Mouse (Mus musculus) intestine, embryonic 14.5 days (tissue): ENCODE measurements around the gene Nacc2. TPM values are rescaled to one million over a fixed set of nuclear protein-coding genes. Genes with fewer than 3 reads are reported as not detected.
A peak's percentile ranks its signal among the peaks of the same experiment; 100 is the strongest.

ENCODE experiments used
- ATAC-seq: fragments of 200-750 bp; cut with Nextera tagmentation; replicated peaks from 2 replicates; pipeline ENCODE4 v1.8.0; 2017; ENCODE audit warnings: low read depth, moderate number of reproducible peaks, moderate TSS enrichment, moderate library complexity; ENCODE audit not compliant: low FRiP score, low TSS enrichment
- DNase-seq: peaks from one replicate; pipeline ENCODE4 v3.0.0-alpha.2; 2018; ENCODE audit warnings: low spot score
- H3K27ac ChIP-seq: fragments of 300-500 bp; sonication (generic); 2 replicates; pipeline ENCODE4 v1.5.1; 2014; ENCODE audit warnings: low read depth, mild to moderate bottlenecking, control low read depth
- H3K27me3 ChIP-seq: fragments of 300-500 bp; sonication (generic); replicated peaks from 2 replicates; pipeline ENCODE4 v1.6.1; 2014; ENCODE audit warnings: low read length, control low read depth; ENCODE audit not compliant: control insufficient read depth, insufficient read depth
- H3K36me3 ChIP-seq: fragments of 300-500 bp; sonication (generic); 2 replicates; pipeline ENCODE4 v1.6.1; 2014; ENCODE audit warnings: low read length, control low read depth; ENCODE audit not compliant: control insufficient read depth, insufficient read depth
- H3K4me1 ChIP-seq: fragments of 300-500 bp; sonication (generic); replicated peaks from 2 replicates; pipeline ENCODE4 v1.6.1; 2014; ENCODE audit warnings: low read length, control low read depth, mixed read lengths; ENCODE audit not compliant: control insufficient read depth, insufficient read depth
- H3K4me2 ChIP-seq: fragments of 300-500 bp; sonication (generic); 2 replicates; pipeline ENCODE4 v1.6.1; 2014; ENCODE audit warnings: low read length
- H3K4me3 ChIP-seq: fragments of 300-500 bp; sonication (generic); 2 replicates; pipeline ENCODE4 v1.5.1; 2014; ENCODE audit warnings: low read depth, low read length, control low read depth, mixed read lengths
- H3K9ac ChIP-seq: fragments of 300-500 bp; sonication (generic); 2 replicates; pipeline ENCODE4 v1.6.1; 2014; ENCODE audit warnings: mild to moderate bottlenecking, low read length
- H3K9me3 ChIP-seq: fragments of 300-500 bp; sonication (generic); 2 replicates; pipeline ENCODE4 v1.6.1; 2016; ENCODE audit warnings: low read length, control low read depth; ENCODE audit not compliant: control insufficient read depth
- WGBS: fragments of 180-500 bp; shearing (Covaris S2); extraction: QIAGEN DNeasy Blood & Tissue Kit; methylation state at CpG from one replicate; pipeline ENCODE4 v1.1.7; 2014; 5-methylcytosine and 5-hydroxymethylcytosine counted together
- polyA plus RNA-seq: library from polyadenylated mRNA; unstranded; fragments of >200 nt; fragmentation: Nextera tagmentation; extraction: Ambion mirVana; gene quantifications from 2 replicates; pipeline ENCODE4 v1.2.1, GENCODE M21; 2014

The Nacc2 gene
- polyA plus RNA-seq, 1 experiment from 2014 or later, result 13.2 TPM

- Histone ChIP-seq H3K4me3 (peak overlapping the region; percentile 21), H3K4me2 (peak overlapping the region; percentile 63), H3K27ac (peak overlapping the region; percentile 85), H3K4me1 (peaks cover 15% of the 10 kb centered on the region), H3K9me3 (no peaks in the 10 kb centered on the region), H3K9ac (peak overlapping the region; percentile 48), H3K36me3 (peaks cover 7% of the 10 kb centered on the region), H3K27me3 (no peaks in the 10 kb centered on the region)
- DNase-seq (peak; percentile 85), ATAC-seq (peak; percentile 72)
- 2% methylated on average over 25 of the region's 25 CpGs for WGBS
These were observed 9.9 kb upstream of the Nacc2 start for GRCm38 (mm10) chr2:26132628-26133551.

DNA sequence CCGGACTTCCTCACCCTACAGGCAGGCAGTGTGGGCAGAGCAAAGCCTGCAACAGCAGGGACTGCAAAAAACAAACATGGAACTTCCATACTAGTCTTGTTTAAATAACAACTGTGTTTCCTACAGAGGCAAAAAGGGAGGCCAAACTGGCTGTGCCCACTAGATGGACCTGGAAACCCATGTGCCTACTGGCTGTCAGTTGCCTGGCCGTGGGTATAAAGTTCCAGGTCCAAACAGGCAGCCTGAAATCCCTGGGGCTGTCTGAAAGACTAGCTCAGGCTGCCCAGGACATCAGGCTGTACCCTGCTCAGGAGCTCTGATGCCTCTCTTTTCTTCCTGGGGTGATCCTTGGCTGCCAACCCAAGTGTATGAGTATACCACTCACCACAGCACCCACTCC lies 8.3 kb upstream of the Nacc2 start:
- WGBS, result 62% methylated on average over 2 of the region's 2 CpGs

GRCm38 (mm10) chr2:26129962-26130361 lies 6.9 kb upstream of the Nacc2 start:
- 39% methylated on average over 3 of the region's 3 CpGs for WGBS
- no peak for ATAC-seq
- no peak overlapping the region for H3K4me2 ChIP-seq

More for the DNA sequence above, 8.3 kb upstream of the Nacc2 start:
- DNase-seq (no peak), ATAC-seq (no peak)
- Histone ChIP-seq H3K4me1 (peaks cover 15% of the 10 kb centered on the region), H3K4me3 (no peak overlapping the region), H3K36me3 (no peaks in the 10 kb centered on the region), H3K9me3 (no peaks in the 10 kb centered on the region), H3K9ac (no peak overlapping the region), H3K27me3 (no peaks in the 10 kb centered on the region), H3K27ac (no peak overlapping the region), H3K4me2 (no peak overlapping the region)

DNA sequence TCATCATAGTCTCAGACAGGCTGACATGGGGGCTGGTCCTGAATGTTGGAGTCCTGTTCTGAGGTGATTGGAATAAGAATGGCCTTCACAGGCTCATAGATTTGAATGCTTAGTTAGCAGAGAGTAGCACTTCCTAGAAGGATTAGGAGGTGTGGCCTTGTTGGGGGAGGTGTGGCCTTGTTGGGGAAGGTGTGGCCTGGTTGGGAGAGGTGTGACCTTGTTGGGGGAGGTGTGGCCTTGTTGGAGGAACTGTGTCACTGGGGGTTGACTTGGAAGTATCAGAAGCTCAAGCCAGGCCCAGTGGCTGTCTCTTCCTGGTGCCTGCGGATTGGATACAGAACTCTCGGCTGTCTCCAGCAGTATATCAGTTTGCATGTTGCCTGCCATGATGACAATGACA lies 6.3 kb upstream of the Nacc2 start:
- Histone ChIP-seq H3K27me3 (no peaks in the 10 kb centered on the region), H3K4me2 (no peak overlapping the region), H3K9me3 (no peaks in the 10 kb centered on the region), H3K36me3 (no peaks in the 10 kb centered on the region), H3K9ac (no peak overlapping the region), H3K4me1 (peaks cover 15% of the 10 kb centered on the region), H3K27ac (no peak overlapping the region), H3K4me3 (no peak overlapping the region)
- ATAC-seq, result no peak
- WGBS, result 95% methylated on average over 2 of the region's 2 CpGs
- no peak for DNase-seq

More at GRCm38 (mm10) chr2:26129962-26130361, 6.9 kb upstream of the Nacc2 start:
- DNase-seq, result no peak
- Histone ChIP-seq H3K9ac (no peak overlapping the region), H3K9me3 (no peaks in the 10 kb centered on the region), H3K27me3 (no peaks in the 10 kb centered on the region), H3K4me1 (peaks cover 15% of the 10 kb centered on the region), H3K36me3 (no peaks in the 10 kb centered on the region), H3K4me3 (no peak overlapping the region), H3K27ac (no peak overlapping the region)

GRCm38 (mm10) chr2:26122171-26123078 lies 595 bp downstream of the Nacc2 start:
- H3K4me2 ChIP-seq, result peak overlapping the region; percentile 99
- WGBS, result under 1% methylated on average over 91 of the region's 109 CpGs
- H3K9me3 ChIP-seq, result no peaks in the 10 kb centered on the region
- H3K9ac ChIP-seq, result peak overlapping the region; percentile 72
- DNase-seq (peak; percentile 72), ATAC-seq (peak; percentile 63)
- H3K27ac ChIP-seq, result no peak overlapping the region
- peaks cover 18% of the 10 kb centered on the region for H3K4me1 ChIP-seq
- H3K27me3 ChIP-seq, result peaks cover 12% of the 10 kb centered on the region; the same call in 1 of the 2 replicates
- H3K36me3 ChIP-seq, result no peaks in the 10 kb centered on the region
- peak overlapping the region; percentile 70 for H3K4me3 ChIP-seq

DNA sequence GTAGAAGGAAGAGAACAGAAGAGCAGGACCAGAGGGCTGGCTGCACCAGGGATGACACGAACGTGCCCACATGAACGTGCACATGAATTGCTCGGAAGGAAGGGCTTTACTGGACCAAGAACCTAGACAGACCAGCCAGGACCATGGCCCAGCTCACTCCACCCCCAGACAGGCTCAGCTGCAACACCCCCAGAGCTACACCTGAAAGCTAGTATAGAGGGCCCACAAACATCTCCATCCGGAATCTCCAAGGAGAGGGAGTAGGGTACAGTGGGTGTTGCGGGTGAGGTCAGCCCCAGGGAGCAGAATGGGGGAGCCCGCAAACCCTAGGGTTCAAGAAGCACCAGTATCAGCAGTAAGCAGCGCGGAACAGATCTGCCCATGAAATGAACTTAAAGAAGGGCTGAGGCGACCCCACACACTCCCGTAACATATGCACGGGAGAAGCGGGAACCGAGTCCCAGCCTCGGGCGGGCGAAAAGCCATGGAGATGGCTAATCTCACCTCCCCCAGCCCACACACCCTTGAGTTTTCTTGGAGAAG lies 1.4 kb downstream of the Nacc2 start:
- Histone ChIP-seq H3K4me2 (peak overlapping the region; percentile 99), H3K36me3 (no peaks in the 10 kb centered on the region), H3K4me1 (peaks cover 18% of the 10 kb centered on the region), H3K4me3 (peak overlapping the region; percentile 70), H3K9ac (peak overlapping the region; percentile 72), H3K27ac (no peak overlapping the region), H3K9me3 (no peaks in the 10 kb centered on the region), H3K27me3 (peaks cover 12% of the 10 kb centered on the region; the same call in 1 of the 2 replicates)
- ATAC-seq (no peak), DNase-seq (peak; percentile 59)
- 23% methylated on average over 17 of the region's 17 CpGs for WGBS

DNA sequence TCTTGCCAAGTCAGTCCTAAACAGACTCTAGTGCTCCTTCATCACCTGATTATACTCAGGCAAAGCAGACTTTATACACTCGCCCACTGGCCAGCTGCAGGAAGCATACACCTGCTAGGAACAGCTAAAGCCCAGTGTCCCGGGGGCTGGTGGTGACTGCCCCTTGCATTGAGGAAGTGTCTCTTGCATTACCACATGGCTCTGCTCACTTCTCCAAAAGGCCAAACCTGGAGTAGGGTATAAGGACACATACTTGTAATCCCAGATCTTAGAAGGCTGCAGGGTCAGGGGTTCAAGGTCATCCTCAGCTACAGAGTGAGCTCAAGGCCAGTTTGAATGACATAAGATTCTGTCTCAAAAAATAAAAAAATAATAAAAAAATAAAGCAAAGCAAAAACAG lies 3.4 kb downstream of the Nacc2 start:
- Histone ChIP-seq H3K4me2 (no peak overlapping the region), H3K27me3 (peaks cover 12% of the 10 kb centered on the region; the same call in 1 of the 2 replicates), H3K36me3 (no peaks in the 10 kb centered on the region), H3K4me1 (peaks cover 18% of the 10 kb centered on the region), H3K9ac (no peak overlapping the region), H3K9me3 (no peaks in the 10 kb centered on the region), H3K27ac (no peak overlapping the region), H3K4me3 (no peak overlapping the region)
- 66% methylated on average over 2 of the region's 2 CpGs for WGBS
- no peak for DNase-seq
- no peak for ATAC-seq

DNA sequence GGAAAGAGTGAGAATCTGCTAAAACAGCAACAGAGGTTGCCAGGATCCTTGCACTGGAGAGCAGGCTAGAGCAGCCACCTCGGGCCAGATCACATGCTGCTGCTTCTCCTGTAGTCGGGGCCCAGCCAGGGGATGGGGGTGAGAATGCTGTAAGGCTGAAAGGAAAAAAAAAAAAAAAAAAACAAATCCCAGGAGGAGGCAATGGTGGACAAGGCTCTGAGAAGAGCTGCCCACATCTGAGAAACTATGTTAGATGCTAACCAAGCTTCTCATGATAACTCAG lies 3.8 kb downstream of the Nacc2 start:
- Histone ChIP-seq H3K4me2 (no peak overlapping the region), H3K9me3 (no peaks in the 10 kb centered on the region), H3K9ac (no peak overlapping the region), H3K27ac (peak overlapping the region; percentile 68; the same call in 1 of the 2 replicates), H3K4me3 (no peak overlapping the region), H3K4me1 (peaks cover 18% of the 10 kb centered on the region), H3K27me3 (peaks cover 12% of the 10 kb centered on the region; the same call in 1 of the 2 replicates), H3K36me3 (no peaks in the 10 kb centered on the region)
- ATAC-seq (no peak), DNase-seq (no peak)
- WGBS, result 25% methylated on average over 2 of the region's 2 CpGs
